Mouse (Mus musculus): ENCODE measurements around the gene Hbq1a.
"Not testable (repeated sequence)": the region's sequence is repeated elsewhere in the genome, so short reads cannot be mapped to it uniquely, and the experiment has no call there.

The Hbq1a gene

GRCm38 (mm10) chr11:32299865-32300264, at the start of gene Hbq1a:
TSS of gene Hbq1a (plus strand) at chr11:32300069.
- not testable (repeated sequence) for DNase-seq (ENCODE audit: low read depth)

- DNase-seq (ENCODE audit: low read depth), result peak; percentile 81
Measured at GRCm38 (mm10) chr11:32250880-32251763, 48.7 kb upstream of the Hbq1a start.

GRCm38 (mm10) chr11:32253121-32253520, 46.7 kb upstream of the Hbq1a start:
- DNase-seq (ENCODE audit: low read depth), result no peak

GRCm38 (mm10) chr11:32256146-32256545, 43.7 kb upstream of the Hbq1a start:
- peak; percentile 75 for DNase-seq (ENCODE audit: low read depth)

GRCm38 (mm10) chr11:32256566-32256965, 43.3 kb upstream of the Hbq1a start:
- DNase-seq (ENCODE audit: low read depth), result no peak

GRCm38 (mm10) chr11:32262674-32263415, 37.0 kb upstream of the Hbq1a start:
- DNase-seq (ENCODE audit: low read depth), result no peak

- DNase-seq (ENCODE audit: low read depth), result no peak
Measured at GRCm38 (mm10) chr11:32265117-32265738, 34.6 kb upstream of the Hbq1a start.

- no peak for DNase-seq (ENCODE audit: low read depth)
Measured at GRCm38 (mm10) chr11:32266194-32266593, 33.7 kb upstream of the Hbq1a start.

- no peak for DNase-seq (ENCODE audit: low read depth)
Measured at GRCm38 (mm10) chr11:32266776-32267175, 33.1 kb upstream of the Hbq1a start.

GRCm38 (mm10) chr11:32267188-32267884, 32.5 kb upstream of the Hbq1a start, which contains the start of gene Nprl3:
TSS of gene Nprl3 (minus strand) at chr11:32267707.
- peak; percentile 86 for DNase-seq (ENCODE audit: low read depth)

- no peak for DNase-seq (ENCODE audit: low read depth)
Measured at GRCm38 (mm10) chr11:32267964-32268363, 31.9 kb upstream of the Hbq1a start.

- DNase-seq (ENCODE audit: low read depth), result no peak
Measured at GRCm38 (mm10) chr11:32268952-32269351, 30.9 kb upstream of the Hbq1a start.

- DNase-seq (ENCODE audit: low read depth), result no peak
Measured at GRCm38 (mm10) chr11:32271178-32271577, 28.7 kb upstream of the Hbq1a start.

GRCm38 (mm10) chr11:32276347-32276746, 23.5 kb upstream of the Hbq1a start, which contains the start of gene Hba-x:
TSS of gene Hba-x (plus strand) at chr11:32276400.
- no peak for DNase-seq (ENCODE audit: low read depth)

- DNase-seq (ENCODE audit: low read depth), result no peak
Measured at GRCm38 (mm10) chr11:32277736-32278457, 22.0 kb upstream of the Hbq1a start.

GRCm38 (mm10) chr11:32278458-32278957, 21.4 kb upstream of the Hbq1a start:
- no peak for DNase-seq (ENCODE audit: low read depth)

- DNase-seq (ENCODE audit: low read depth), result no peak
Measured at GRCm38 (mm10) chr11:32280646-32281045, 19.2 kb upstream of the Hbq1a start.

GRCm38 (mm10) chr11:32281416-32282144, 18.3 kb upstream of the Hbq1a start:
- DNase-seq (ENCODE audit: low read depth), result no peak

- not testable (repeated sequence) for DNase-seq (ENCODE audit: low read depth)
Measured at GRCm38 (mm10) chr11:32283091-32283777, 16.6 kb upstream of the Hbq1a start, which contains the start of gene Hba-a1. TSS of gene Hba-a1 (plus strand) at chr11:32283511.

All from c-Kit-positive CD71-positive TER-119-negative erythroid progenitor cells, embryonic 14.5 days (primary cell).